Mouse (Mus musculus): ENCODE measurements around the gene Nsf.

- TF ChIP-seq CTCF (IDR thresholded peaks at IDR 0.05; ENCODE audit: low read depth, low read length) (no peak), POLR2A (IDR thresholded peaks at IDR 0.05; ENCODE audit: extremely low read depth, insufficient read depth, low read length) (no peak)
Measured at GRCm38 (mm10) chr11:103858760-103859159, 95.1 kb downstream of the Nsf start.
